Mouse (Mus musculus) myocyte (in vitro differentiated cells): ENCODE results near the gene Dnajc15. TPM values are rescaled to one million over a fixed set of nuclear protein-coding genes. Genes with fewer than 3 reads are reported as not detected.

Source experiments
- H3K27me3 ChIP-seq: one replicate; pipeline ENCODE4 v1.6.1; 2011; ENCODE audit not compliant: control insufficient read depth, insufficient read depth, insufficient read length
- H3K36me3 ChIP-seq: one replicate; pipeline ENCODE4 v1.6.1; 2011; ENCODE audit not compliant: control insufficient read depth, insufficient read depth
- H3K4me2 ChIP-seq: one replicate; pipeline ENCODE4 v1.6.1; 2011; ENCODE audit warnings: low read depth, control low read depth
- H3K4me3 ChIP-seq: one replicate; pipeline ENCODE4 v1.5.1; 2011; ENCODE audit warnings: mild to moderate bottlenecking, control low read depth, moderate library complexity
- H3K79me2 ChIP-seq: one replicate; pipeline ENCODE4 v1.6.1; 2011; ENCODE audit not compliant: control insufficient read depth, insufficient read depth
- H3ac ChIP-seq: one replicate; pipeline ENCODE4 v1.6.1; 2011; ENCODE audit not compliant: control insufficient read depth, insufficient read length
- CEBPB ChIP-seq: IDR thresholded peaks from 2 replicates; pipeline ENCODE4 v1.6.1; 2011; ENCODE audit warnings: mild to moderate bottlenecking, moderate library complexity; ENCODE audit not compliant: poor library complexity, insufficient read depth, severe bottlenecking
- E2F4 ChIP-seq: IDR thresholded peaks from one replicate; pipeline ENCODE4 v1.6.1; 2011; ENCODE audit warnings: mild to moderate bottlenecking, control low read depth, moderate library complexity; ENCODE audit not compliant: insufficient read depth
- MAX ChIP-seq: IDR thresholded peaks from one replicate; pipeline ENCODE4 v1.6.1; 2011; ENCODE audit warnings: low read depth, mild to moderate bottlenecking, control low read depth
- MYOD1 ChIP-seq, 3 experiments: IDR thresholded peaks; one replicate each; pipeline ENCODE4 v1.6.1; 2011; ENCODE audit warnings: control low read depth in 2 of 3, low read depth in 2 of 3, mild to moderate bottlenecking in 2 of 3, moderate library complexity in 1 of 3; ENCODE audit not compliant: insufficient read length in 2 of 3, control insufficient read depth in 1 of 3
- MYOG ChIP-seq, 3 experiments: IDR thresholded peaks; one replicate each; pipeline ENCODE4 v1.6.1; 2011; ENCODE audit warnings: control low read depth in 2 of 3, low read depth in 2 of 3, mild to moderate bottlenecking in 2 of 3; ENCODE audit not compliant: insufficient read length in 2 of 3, control insufficient read depth in 1 of 3, insufficient read depth in 1 of 3
- POLR2A ChIP-seq: IDR thresholded peaks from one replicate; pipeline ENCODE4 v1.6.1; 2011; ENCODE audit warnings: low read depth, mild to moderate bottlenecking, control low read depth, moderate library complexity; ENCODE audit not compliant: insufficient read length
- POLR2AphosphoS2 ChIP-seq: IDR thresholded peaks from one replicate; pipeline ENCODE4 v1.6.1; 2011; ENCODE audit warnings: low read depth, control low read depth; ENCODE audit not compliant: insufficient read length
- REST ChIP-seq: IDR thresholded peaks from one replicate; pipeline ENCODE4 v1.6.1; 2011; ENCODE audit warnings: mild to moderate bottlenecking, control low read depth, moderate library complexity; ENCODE audit not compliant: insufficient read depth, insufficient read length
- SRF ChIP-seq: IDR thresholded peaks from one replicate; pipeline ENCODE4 v1.6.1; 2011; ENCODE audit warnings: low read depth; ENCODE audit not compliant: control insufficient read depth, insufficient read length
- TCF12 ChIP-seq: IDR thresholded peaks from one replicate; pipeline ENCODE4 v1.6.1; 2011; ENCODE audit warnings: mild to moderate bottlenecking, control low read depth; ENCODE audit not compliant: poor library complexity, insufficient read depth, severe bottlenecking
- TCF3 ChIP-seq: IDR thresholded peaks from one replicate; pipeline ENCODE4 v1.6.1; 2011; ENCODE audit warnings: low read depth, control low read depth; ENCODE audit not compliant: insufficient read length
- USF1 ChIP-seq: IDR thresholded peaks from one replicate; pipeline ENCODE4 v1.6.1; 2011; ENCODE audit warnings: low read depth, mild to moderate bottlenecking, control low read depth, moderate library complexity
- polyA plus RNA-seq: library from polyadenylated mRNA; unstranded; fragments of >200 nt; fragmentation: generic; extraction: Trizol; gene quantifications from one replicate; pipeline ENCODE4 v1.2.1, GENCODE M21; 2012; ENCODE audit warnings: missing spikeins

Dnajc15 gene
- polyA plus RNA-seq, 1 experiment = 74.7 TPM

DNA sequence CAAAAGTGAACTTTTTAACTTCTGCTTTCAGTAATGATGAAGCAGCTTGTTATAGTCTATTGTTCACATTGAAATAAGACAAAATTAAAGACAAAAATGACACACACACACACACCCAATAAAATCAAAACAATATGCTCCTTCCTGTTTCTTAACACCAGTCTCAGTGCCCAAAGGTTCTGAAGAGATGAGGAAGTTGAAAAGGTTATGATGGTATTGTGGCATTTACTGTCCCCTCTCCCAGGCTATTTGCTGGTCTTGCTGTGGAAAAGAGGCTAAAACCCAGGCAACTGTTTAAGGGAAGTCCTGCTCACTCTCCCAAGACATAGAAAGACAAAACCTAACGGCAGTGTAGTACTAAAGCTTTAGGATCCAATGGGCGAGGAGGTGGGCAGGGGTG lies 38.1 kb downstream of the Dnajc15 start:
- Histone ChIP-seq H3K4me3 (no peak overlapping the region), H3ac (no peak overlapping the region), H3K79me2 (peaks cover 4% of the 10 kb centered on the region), H3K36me3 (no peaks in the 10 kb centered on the region), H3K4me2 (no peak overlapping the region), H3K27me3 (no peaks in the 10 kb centered on the region)
- TF ChIP-seq TCF3 = no peak
- TF ChIP-seq REST = no peak
- TF ChIP-seq MYOG (IDR thresholded peaks at IDR 0.05; ENCODE audit: control insufficient read depth in 1 of 3, insufficient read depth in 1 of 3, insufficient read length in 2 of 3, low read depth in 2 of 3) = no peak
- no peak for TF ChIP-seq SRF
- TF ChIP-seq POLR2A = no peak
- no peak for TF ChIP-seq USF1
- no peak for TF ChIP-seq TCF12
- no peak for TF ChIP-seq E2F4

- H3K79me2 ChIP-seq = peaks cover 7% of the 10 kb centered on the region
- H3ac ChIP-seq = no peak overlapping the region
- no peak overlapping the region for H3K4me2 ChIP-seq
- H3K27me3 ChIP-seq = no peaks in the 10 kb centered on the region
- H3K36me3 ChIP-seq = no peaks in the 10 kb centered on the region
- no peak overlapping the region for H3K4me3 ChIP-seq
- no peak for TF ChIP-seq REST
- TF ChIP-seq MAX = no peak
- TF ChIP-seq MYOD1 (IDR thresholded peaks at IDR 0.05; ENCODE audit: control insufficient read depth in 1 of 3, insufficient read length in 2 of 3, low read depth in 2 of 3) = no peak
- no peak for TF ChIP-seq TCF3
- no peak for TF ChIP-seq SRF
- TF ChIP-seq E2F4 = no peak
- TF ChIP-seq CEBPB = no peak
- no peak for TF ChIP-seq TCF12
- TF ChIP-seq MYOG (IDR thresholded peaks at IDR 0.05; ENCODE audit: control insufficient read depth in 1 of 3, insufficient read depth in 1 of 3, insufficient read length in 2 of 3, low read depth in 2 of 3) = no peak
- no peak for TF ChIP-seq POLR2AphosphoS2
- no peak for TF ChIP-seq USF1
- no peak for TF ChIP-seq POLR2A
Observed at GRCm38 (mm10) chr14:77832359-77832758, 42.6 kb downstream of the Dnajc15 start.

- H3K36me3 ChIP-seq = no peaks in the 10 kb centered on the region
- H3ac ChIP-seq = no peak overlapping the region
- TF ChIP-seq SRF = no peak
- no peak for TF ChIP-seq POLR2A
- no peak for TF ChIP-seq E2F4
- TF ChIP-seq TCF3 = no peak
- no peak for TF ChIP-seq MAX
- TF ChIP-seq USF1 = no peak
- no peak for TF ChIP-seq POLR2AphosphoS2
- TF ChIP-seq MYOG (IDR thresholded peaks at IDR 0.05; ENCODE audit: control insufficient read depth in 1 of 3, insufficient read depth in 1 of 3, insufficient read length in 2 of 3, low read depth in 2 of 3) = no peak
- no peak for TF ChIP-seq CEBPB
- TF ChIP-seq REST = no peak
- no peak for TF ChIP-seq TCF12
- H3K4me2 ChIP-seq = no peak overlapping the region
- peaks cover 7% of the 10 kb centered on the region for H3K79me2 ChIP-seq
- no peak overlapping the region for H3K4me3 ChIP-seq
- no peaks in the 10 kb centered on the region for H3K27me3 ChIP-seq
Observed at GRCm38 (mm10) chr14:77831936-77832335, 43.0 kb downstream of the Dnajc15 start.

DNA sequence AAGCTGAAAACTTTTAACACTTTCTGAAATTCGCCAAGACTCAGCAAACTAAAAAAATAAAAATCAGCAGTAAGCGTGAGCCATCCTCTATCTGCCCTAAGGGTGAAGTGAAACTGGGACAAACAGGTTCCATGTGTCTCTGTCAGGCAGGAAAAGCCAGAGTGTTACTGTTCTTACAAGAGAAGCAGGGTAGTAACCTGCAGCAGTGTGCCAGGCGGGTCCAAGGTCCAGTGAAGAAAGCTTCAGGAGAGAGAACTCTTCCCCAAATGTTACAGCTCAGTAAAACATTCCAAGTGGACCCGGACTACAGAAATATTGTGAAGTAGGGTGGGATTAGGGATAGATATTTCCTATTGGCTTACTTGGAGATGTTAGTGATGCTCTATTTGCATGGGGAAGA lies 45.3 kb downstream of the Dnajc15 start:
- H3K27me3 ChIP-seq = no peaks in the 10 kb centered on the region
- H3K4me2 ChIP-seq = no peak overlapping the region
- peaks cover 17% of the 10 kb centered on the region for H3K36me3 ChIP-seq
- H3ac ChIP-seq = no peak overlapping the region
- H3K79me2 ChIP-seq = peaks cover 7% of the 10 kb centered on the region
- TF ChIP-seq TCF12 (no peak), MYOG (IDR thresholded peaks at IDR 0.05; ENCODE audit: control insufficient read depth in 1 of 3, insufficient read depth in 1 of 3, insufficient read length in 2 of 3, low read depth in 2 of 3) (no peak), TCF3 (no peak), REST (no peak), MAX (no peak), POLR2A (no peak), USF1 (no peak), CEBPB (no peak), POLR2AphosphoS2 (no peak), E2F4 (no peak), SRF (no peak), MYOD1 (IDR thresholded peaks at IDR 0.05; ENCODE audit: control insufficient read depth in 1 of 3, insufficient read length in 2 of 3, low read depth in 2 of 3) (no peak)
- H3K4me3 ChIP-seq = no peak overlapping the region

DNA sequence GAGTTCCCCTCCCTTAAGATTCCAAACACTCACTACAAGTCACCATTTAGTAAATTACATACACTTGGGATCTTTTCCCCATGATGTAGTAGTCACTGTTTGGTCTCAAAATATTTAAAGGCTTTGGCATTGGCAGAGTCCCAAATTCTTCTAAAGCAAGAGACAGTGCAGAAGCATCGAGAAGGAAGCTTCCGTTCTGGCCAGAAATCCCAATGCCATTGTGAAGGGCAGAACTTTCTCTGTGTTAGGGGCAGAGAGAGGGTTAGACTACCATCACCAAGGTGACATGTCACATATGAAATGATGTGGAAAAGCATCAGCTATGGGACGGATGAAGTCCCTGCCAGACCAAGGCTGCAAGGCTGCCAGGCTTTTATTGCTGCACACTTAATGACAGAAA lies 49.0 kb downstream of the Dnajc15 start:
- TF ChIP-seq USF1 (no peak), REST (no peak), MYOD1 (IDR thresholded peaks at IDR 0.05; ENCODE audit: control insufficient read depth in 1 of 3, insufficient read length in 2 of 3, low read depth in 2 of 3) (no peak), E2F4 (no peak)
- Histone ChIP-seq H3K4me3 (no peak overlapping the region), H3K27me3 (no peaks in the 10 kb centered on the region), H3K4me2 (no peak overlapping the region), H3K79me2 (peaks cover 3% of the 10 kb centered on the region), H3K36me3 (peaks cover 24% of the 10 kb centered on the region), H3ac (no peak overlapping the region)
